Mouse (Mus musculus) frontal cortex, adult 2 months (tissue): ENCODE measurements around the gene Hid1. TPM values are rescaled to one million over a fixed set of nuclear protein-coding genes. Genes with fewer than 3 reads are reported as not detected.

Experiments used
- DNase-seq, 2 experiments: peaks; one replicate each; pipeline ENCODE4 v3.0.0; 2022; ENCODE audit warnings: low spot score in 1 of 2; ENCODE audit errors: extremely low spot score in 1 of 2
- polyA plus RNA-seq: library from polyadenylated mRNA; depleted of rRNA; stranded (reverse); fragments of >200 nt; gene quantifications from 2 replicates; pipeline ENCODE4 v1.2.3, GENCODE M21; 2012

Gene Hid1
- polyA plus RNA-seq, 1 experiment, result 106 TPM

DNA sequence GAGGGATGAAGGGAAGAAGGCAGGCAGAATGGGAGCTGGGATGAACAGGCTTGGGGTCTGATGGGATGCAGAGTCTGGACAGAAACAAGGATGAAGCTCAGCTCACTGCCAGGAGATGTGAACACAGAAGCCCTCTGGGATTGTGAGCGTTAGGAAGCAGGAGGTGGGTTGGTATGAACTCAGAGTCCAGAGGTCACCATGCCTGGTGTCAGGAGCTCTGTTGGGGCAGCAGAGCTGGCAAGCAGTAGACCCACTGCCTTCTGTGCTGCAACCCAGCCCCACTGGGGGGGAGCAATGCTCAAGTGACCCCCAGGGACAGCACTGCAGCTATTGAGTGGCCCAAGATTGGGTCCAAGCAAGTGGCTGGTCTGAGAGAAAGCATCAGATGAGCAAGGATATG, 29.7 kb downstream of the Hid1 start:
- no peak for DNase-seq

GRCm38 (mm10) chr11:115337350-115337749, 30.2 kb downstream of the Hid1 start:
- no peak for DNase-seq

- DNase-seq, result no peak
Observed at GRCm38 (mm10) chr11:115336115-115336514, 31.4 kb downstream of the Hid1 start.

DNA sequence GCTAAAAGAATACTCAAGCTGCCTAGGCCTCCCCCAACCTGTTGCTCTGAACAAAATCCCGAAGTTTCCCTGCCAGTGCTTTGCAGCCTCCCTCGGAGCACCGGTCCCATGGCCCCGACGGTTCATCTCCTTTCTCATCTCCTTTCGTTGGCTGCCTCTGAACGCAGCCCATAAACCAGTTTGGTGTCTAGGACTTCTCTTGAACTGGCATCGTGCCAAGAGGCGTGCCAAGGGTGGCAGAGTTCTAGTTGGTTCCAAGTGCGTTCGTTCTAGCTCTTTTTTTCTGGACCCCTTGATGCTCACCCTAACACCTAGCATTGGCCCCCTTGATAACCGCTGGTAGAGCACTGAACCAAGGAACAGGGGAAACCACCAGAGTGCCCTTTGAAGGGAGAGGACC, 32.3 kb downstream of the Hid1 start:
- DNase-seq, result no peak

DNA sequence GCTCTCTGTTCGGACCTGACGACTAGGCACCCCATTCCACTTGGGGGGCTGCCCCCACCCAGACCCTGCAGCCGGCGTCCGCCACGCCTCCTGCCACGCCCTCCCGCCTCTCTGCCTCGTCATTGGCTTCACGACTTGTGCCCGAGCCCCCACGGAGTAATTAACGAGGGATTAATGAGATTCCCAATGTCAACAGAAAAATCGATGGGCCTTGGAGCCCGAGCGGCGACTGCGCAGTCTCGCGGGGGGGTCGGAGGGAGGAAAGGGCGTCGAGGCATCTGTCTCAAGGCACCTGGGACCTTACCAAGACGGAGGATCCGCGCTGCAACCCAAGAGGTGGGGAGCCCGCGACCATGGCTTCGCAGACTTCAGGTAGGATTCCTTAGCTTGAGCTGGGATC, 33.0 kb downstream of the Hid1 start, which contains the start of gene Otop3:
Gene Otop3 (plus strand): TSS at position 201 of the 400 bp plus-strand sequence.
- DNase-seq, result no peak

GRCm38 (mm10) chr11:115329339-115329738, 38.2 kb downstream of the Hid1 start:
- no peak for DNase-seq

DNA sequence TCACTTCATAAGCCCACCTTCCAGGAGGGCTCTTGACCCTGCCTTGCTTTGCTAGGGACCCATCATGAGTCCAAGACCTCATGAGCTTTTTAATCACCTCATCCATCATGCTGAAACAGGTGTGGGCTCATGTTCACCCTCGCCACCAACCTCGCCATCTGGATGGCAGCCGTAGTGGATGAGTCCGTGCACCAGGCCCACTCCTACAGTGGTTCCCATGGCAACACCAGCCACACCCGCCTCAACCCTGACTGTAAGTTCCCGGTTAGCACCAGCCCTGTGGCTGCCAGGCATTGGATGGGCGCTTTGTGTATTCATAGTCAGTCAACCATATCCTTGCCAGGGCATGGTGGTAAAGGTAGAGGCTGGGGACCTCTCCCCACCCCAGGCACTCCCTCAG, 40.8 kb downstream of the Hid1 start:
- peak in 1 of 2 experiments; percentile 64 for DNase-seq

DNA sequence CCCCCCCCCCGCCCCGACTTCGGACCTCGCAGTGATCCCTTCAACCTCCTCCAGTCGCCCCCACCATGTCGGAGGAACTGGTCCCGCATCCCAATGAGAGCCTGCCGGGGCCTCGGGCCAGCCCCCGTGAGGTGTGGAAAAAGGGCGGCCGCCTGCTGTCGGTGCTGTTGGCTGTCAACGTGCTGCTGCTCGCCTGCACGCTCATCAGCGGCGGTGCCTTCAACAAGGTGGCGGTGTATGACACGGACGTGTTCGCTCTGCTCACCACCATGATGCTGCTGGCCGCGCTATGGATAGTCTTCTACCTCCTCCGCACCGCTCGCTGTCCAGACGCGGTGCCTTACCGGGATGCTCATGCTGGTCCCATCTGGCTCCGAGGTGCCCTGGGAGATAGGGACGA, 44.2 kb downstream of the Hid1 start:
- no peak for DNase-seq

DNA sequence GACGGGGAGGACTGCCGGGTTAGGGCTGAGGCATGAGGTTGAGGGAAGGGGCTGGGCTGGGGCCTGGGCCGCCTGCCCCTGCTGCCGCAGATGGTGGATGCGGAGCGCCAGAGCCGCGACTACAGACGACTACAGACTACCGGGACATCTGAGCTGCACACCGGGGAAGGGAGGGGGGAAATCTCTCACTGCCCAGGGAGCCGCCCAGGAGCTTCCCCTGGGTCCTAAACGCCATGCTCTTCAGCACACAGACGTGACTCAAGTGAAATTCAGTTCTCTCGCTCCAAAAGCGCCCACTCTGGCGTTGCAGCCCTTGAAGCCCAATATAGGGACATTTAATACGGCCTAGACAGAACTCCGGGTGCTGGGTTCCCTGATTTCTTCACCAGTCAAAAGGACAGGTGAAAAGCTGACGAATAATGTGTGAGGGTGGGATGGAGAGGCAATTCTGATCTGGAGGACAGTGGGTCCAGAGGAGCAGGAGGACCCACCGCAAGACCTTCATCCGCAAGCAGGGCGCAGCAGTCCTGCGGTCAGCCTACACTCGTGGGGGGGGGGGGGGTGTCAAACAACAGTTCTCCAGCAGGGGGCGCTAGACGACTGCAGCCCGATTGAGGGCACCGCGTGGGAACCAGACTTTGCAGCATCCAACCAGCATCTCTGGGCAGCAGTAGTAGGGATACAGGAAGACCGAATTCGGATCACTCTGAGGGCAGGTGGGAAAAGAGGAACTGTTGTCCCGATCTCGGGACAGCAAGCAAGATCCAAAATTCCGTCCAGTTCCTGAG, 45.5 kb downstream of the Hid1 start, which contains the start of gene Ush1g:
Gene Ush1g (minus strand): TSS at position 136 of the 788 bp plus-strand sequence.
- DNase-seq, result peak in 1 of 2 experiments; percentile 59

- DNase-seq, result no peak
Observed at GRCm38 (mm10) chr11:115319704-115320383, 47.7 kb downstream of the Hid1 start.

DNA sequence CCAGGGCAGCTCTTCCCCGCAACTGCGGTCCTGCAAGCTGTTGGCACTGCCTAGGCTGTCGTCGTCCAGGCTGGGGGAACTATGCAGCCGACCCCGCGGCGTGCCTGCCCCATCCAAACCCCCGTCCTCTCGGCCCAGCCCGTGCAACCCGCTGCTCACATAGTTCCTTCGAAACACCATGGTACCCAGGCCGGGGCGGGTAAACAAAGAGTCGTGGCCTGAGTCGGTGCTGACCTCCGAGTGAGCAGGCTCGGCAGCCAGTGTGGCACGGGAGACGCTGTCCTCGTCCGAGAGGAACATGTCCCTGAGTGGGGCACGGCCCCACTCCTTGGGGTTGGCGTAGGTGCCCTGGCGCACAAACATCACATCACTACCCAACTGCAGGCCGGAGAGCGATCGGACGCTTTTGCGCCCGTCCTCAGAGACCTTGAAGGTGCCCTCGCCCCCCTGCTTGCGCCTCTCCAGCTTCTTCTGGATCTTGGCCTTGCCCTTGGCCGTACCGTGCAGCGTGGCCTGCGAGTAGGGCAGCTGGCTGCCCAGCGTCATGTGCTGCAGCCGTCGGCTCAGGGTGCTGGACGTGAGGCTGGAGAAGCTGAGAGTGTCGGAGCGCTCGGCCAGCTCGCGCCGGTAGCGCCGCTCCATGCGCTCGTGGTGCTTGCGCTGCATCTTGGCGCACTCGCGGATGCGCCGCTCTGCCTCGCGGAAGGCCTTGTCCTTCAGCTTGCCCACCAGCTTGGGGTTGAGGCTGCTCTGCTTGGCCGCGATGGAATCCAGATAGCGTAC, 49.1 kb downstream of the Hid1 start:
- no peak for DNase-seq

DNA sequence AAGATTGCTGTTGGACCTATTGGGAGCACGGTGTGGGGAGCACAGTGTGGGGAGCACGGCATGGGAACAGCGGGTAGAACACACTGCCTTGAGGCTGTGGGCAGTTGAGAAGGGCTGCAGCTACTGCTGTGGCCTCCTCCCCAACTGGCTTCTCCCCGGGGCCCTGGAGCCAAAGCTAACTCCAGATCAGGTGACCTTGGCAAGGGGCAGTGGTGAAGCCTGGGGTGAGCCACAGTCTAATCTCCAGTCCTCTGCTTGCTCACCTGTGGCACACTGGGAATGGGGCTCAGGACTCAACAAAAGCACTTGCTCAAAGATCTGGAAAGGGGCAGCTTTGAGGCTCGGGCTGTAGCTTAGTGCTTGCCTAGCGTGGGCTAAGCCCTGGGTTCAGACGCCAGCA, 50.4 kb downstream of the Hid1 start:
- DNase-seq, result no peak

- DNase-seq, result no peak
Observed at GRCm38 (mm10) chr11:115314249-115314648, 53.3 kb downstream of the Hid1 start.

GRCm38 (mm10) chr11:115308781-115309180, 58.8 kb downstream of the Hid1 start:
- no peak for DNase-seq

DNA sequence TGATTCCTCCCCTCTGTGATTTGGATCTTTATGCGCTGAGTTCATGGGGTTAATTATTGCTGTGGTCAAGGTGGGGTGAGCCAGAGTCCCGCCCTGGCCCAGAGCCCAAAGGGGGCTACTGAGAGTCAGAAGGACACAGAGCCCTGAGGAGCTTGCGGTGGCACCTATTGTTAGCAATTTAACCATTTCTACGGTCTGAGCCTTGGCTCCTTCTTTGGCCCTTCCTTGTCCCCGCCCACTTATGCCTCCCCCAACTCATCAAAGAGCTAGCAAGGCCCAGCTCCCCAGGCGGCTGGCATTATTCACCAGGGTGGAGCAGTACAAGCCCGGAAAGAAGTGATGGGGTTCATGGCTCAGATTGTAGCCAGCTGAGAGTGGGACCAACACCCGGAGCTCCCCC, 60.7 kb downstream of the Hid1 start, which contains the start of gene Otop2:
Gene Otop2 (plus strand): TSS at position 301 of the 400 bp plus-strand sequence.
- DNase-seq, result no peak

DNA sequence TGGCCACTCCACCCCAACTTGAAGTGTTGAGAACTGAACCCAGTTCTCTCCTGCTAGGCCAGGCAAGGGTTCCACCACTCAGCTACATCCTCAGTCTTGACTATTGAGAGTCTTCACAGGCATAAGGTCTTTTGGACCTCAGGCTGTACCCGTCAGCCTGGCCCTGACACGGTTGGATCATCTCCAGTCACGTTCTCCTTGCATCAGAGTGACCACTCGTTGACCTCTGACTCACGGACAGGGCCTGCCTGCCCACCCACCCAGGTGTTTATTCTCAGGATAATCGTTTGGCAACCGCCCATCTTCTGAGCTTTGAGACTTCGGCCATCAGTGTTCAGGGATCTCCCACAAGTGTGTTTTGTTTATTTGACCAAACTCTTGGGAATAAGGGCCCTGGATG, 64.4 kb downstream of the Hid1 start:
- no peak for DNase-seq

GRCm38 (mm10) chr11:115301351-115301750, 66.2 kb downstream of the Hid1 start:
- no peak for DNase-seq

- DNase-seq, result no peak
Observed at GRCm38 (mm10) chr11:115300745-115301144, 66.8 kb downstream of the Hid1 start.

DNA sequence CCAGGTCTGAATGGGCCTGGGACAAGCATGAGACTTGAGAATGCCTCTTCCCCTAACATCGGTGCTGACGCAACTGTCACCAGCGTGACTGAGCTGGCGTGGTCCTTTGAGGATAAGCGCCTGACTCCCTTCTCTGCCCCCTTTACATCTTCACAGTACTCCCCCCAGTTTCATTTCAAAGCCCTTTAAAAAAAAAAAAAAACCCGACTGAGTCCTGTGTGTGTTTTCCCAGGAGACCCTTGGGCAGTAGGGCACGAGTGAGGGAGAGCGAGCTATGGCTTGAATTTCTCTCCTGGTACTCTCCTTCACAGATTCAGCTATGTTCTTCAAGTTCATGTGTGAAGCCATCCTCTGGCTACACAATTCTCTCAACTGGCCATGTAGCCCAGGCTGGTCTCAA, 69.4 kb downstream of the Hid1 start:
- DNase-seq, result no peak
